Mouse (Mus musculus) liver, embryonic 14.5 days (tissue): ENCODE data around the gene Itpa. TPM values are rescaled to one million over a fixed set of nuclear protein-coding genes. Genes with fewer than 3 reads are reported as not detected.

Source experiments
- ATAC-seq: fragments of 200-750 bp; cut with Nextera tagmentation; 2 replicates; pipeline ENCODE4 v1.8.0; 2017; ENCODE audit warnings: moderate number of reproducible peaks, mild to moderate bottlenecking, moderate library complexity; ENCODE audit not compliant: insufficient read depth
- DNase-seq, 3 experiments: peaks; one replicate each; pipeline ENCODE4 v3.0.0-alpha.2; 2012 to 2013; ENCODE audit warnings: low read depth in 3 of 3, low spot score in 3 of 3
- H3K27ac ChIP-seq: fragments of 300-500 bp; sonication (generic); 2 replicates; pipeline ENCODE4 v1.5.1; 2014; ENCODE audit warnings: moderate library complexity, mild to moderate bottlenecking, control low read depth, inconsistent platforms
- H3K27me3 ChIP-seq: fragments of 300-500 bp; sonication (generic); 2 replicates; pipeline ENCODE4 v1.6.1; 2014; ENCODE audit warnings: mild to moderate bottlenecking, low read length, moderate library complexity; ENCODE audit not compliant: control insufficient read depth, insufficient read depth
- H3K36me3 ChIP-seq: fragments of 300-500 bp; sonication (generic); replicated peaks from 2 replicates; pipeline ENCODE4 v1.6.1; 2014; ENCODE audit warnings: low read depth; ENCODE audit not compliant: control insufficient read depth, insufficient read depth
- H3K4me1 ChIP-seq, 2 experiments: fragments of 200-500 bp in 1 of 2; fragments of 300-500 bp in 1 of 2; sonication (generic) in 1 of 2; replicated peaks; 2 replicates each; pipeline ENCODE4 v1.6.1; 2012 to 2014; ENCODE audit warnings: antibody characterized with exemption in 1 of 2, inconsistent platforms in 1 of 2, low read length in 1 of 2; ENCODE audit not compliant: control insufficient read depth in 2 of 2, insufficient read depth in 2 of 2
- H3K4me2 ChIP-seq: fragments of 300-500 bp; sonication (generic); 2 replicates; pipeline ENCODE4 v1.6.1; 2014; ENCODE audit warnings: low read depth, mild to moderate bottlenecking, control low read depth, moderate library complexity
- H3K4me3 ChIP-seq, 2 experiments: fragments of 200-500 bp in 1 of 2; fragments of 300-500 bp in 1 of 2; sonication (generic) in 1 of 2; 2 replicates each; pipeline ENCODE4 v1.5.1; 2012 to 2014; ENCODE audit warnings: low read depth in 2 of 2, low read length in 2 of 2, mild to moderate bottlenecking in 2 of 2, control low read depth in 1 of 2, inconsistent platforms in 1 of 2, moderate library complexity in 1 of 2; ENCODE audit not compliant: insufficient read depth in 1 of 2
- H3K9ac ChIP-seq: fragments of 300-500 bp; sonication (generic); replicated peaks from 2 replicates; pipeline ENCODE4 v1.6.1; 2014; ENCODE audit warnings: mild to moderate bottlenecking, control low read depth, moderate library complexity
- H3K9me3 ChIP-seq: fragments of 300-500 bp; sonication (generic); 2 replicates; pipeline ENCODE4 v1.6.1; 2016; ENCODE audit warnings: low read length, mixed read lengths; ENCODE audit not compliant: control insufficient read depth
- CTCF ChIP-seq: IDR thresholded peaks from 2 replicates; pipeline ENCODE4 v1.5.1; 2016; ENCODE audit warnings: antibody characterized with exemption, low read depth, control low read depth
- EP300 ChIP-seq: IDR thresholded peaks from 2 replicates; pipeline ENCODE4 v1.6.1; 2016; ENCODE audit warnings: antibody characterized with exemption, low read depth
- WGBS: fragments of 180-500 bp; shearing (Covaris S2); extraction: QIAGEN DNeasy Blood & Tissue Kit; methylation state at CpG from one replicate; pipeline ENCODE4 v1.1.7; 2014; ENCODE audit not compliant: insufficient replicate concordance; 5-methylcytosine and 5-hydroxymethylcytosine counted together
- polyA plus RNA-seq, 2 experiments: library from polyadenylated mRNA; depleted of rRNA in 1 of 2; stranded (reverse) in 1 of 2; unstranded in 1 of 2; fragments of >200 nt; fragmentation: Nextera tagmentation in 1 of 2; extraction: Ambion mirVana in 1 of 2; gene quantifications; 2 replicates each; pipeline versions ENCODE4 v1.2.1 to v1.2.3; 2012 to 2014

Gene Itpa
- polyA plus RNA-seq, 2 experiments = 35.0 to 51.4 TPM

- no peak overlapping the region for H3K27ac ChIP-seq
- no peaks in the 10 kb centered on the region for H3K36me3 ChIP-seq
- peaks cover 5 to 8% of the 10 kb centered on the region in 2 experiments for H3K4me1 ChIP-seq
- H3K9ac ChIP-seq = no peak overlapping the region
- H3K4me2 ChIP-seq = no peak overlapping the region
- 59% methylated on average over 1 of the region's 1 CpGs for WGBS
- DNase-seq (no peak), ATAC-seq (no peak)
- H3K27me3 ChIP-seq = peaks cover 47% of the 10 kb centered on the region
- H3K9me3 ChIP-seq = no peaks in the 10 kb centered on the region
- H3K4me3 ChIP-seq = no peak overlapping the region
- no peak for TF ChIP-seq EP300
- TF ChIP-seq CTCF = no peak
Measured at GRCm38 (mm10) chr2:130632416-130632815, 35.0 kb upstream of the Itpa start.

GRCm38 (mm10) chr2:130632887-130633675, 34.3 kb upstream of the Itpa start:
- no peak overlapping the region for H3K27ac ChIP-seq
- no peak overlapping the region for H3K4me2 ChIP-seq
- peaks cover 54% of the 10 kb centered on the region for H3K27me3 ChIP-seq
- peaks cover 5 to 8% of the 10 kb centered on the region in 2 experiments for H3K4me1 ChIP-seq
- 46% methylated on average over 5 of the region's 5 CpGs for WGBS
- H3K9me3 ChIP-seq = no peaks in the 10 kb centered on the region
- ATAC-seq (no peak), DNase-seq (no peak)
- H3K4me3 ChIP-seq = no peak overlapping the region
- H3K36me3 ChIP-seq = no peaks in the 10 kb centered on the region
- TF ChIP-seq CTCF (no peak), EP300 (no peak)
- no peak overlapping the region for H3K9ac ChIP-seq

GRCm38 (mm10) chr2:130634006-130634738, 33.2 kb upstream of the Itpa start:
- ATAC-seq (no peak), DNase-seq (no peak)
- TF ChIP-seq CTCF = no peak
- no peak for TF ChIP-seq EP300
- H3K4me3 ChIP-seq = no peak overlapping the region
- H3K9me3 ChIP-seq = no peaks in the 10 kb centered on the region
- H3K9ac ChIP-seq = no peak overlapping the region
- peak overlapping the region; percentile 50; the same call in 1 of the 2 replicates for H3K4me2 ChIP-seq
- H3K27me3 ChIP-seq = peaks cover 56% of the 10 kb centered on the region
- H3K27ac ChIP-seq = no peak overlapping the region
- peaks cover 0 to 2% of the 10 kb centered on the region in 2 experiments; a peak in 2 of 4 replicates for H3K4me1 ChIP-seq
- H3K36me3 ChIP-seq = no peaks in the 10 kb centered on the region
- 38% methylated on average over 14 of the region's 14 CpGs for WGBS

- Histone ChIP-seq H3K9ac (no peak overlapping the region), H3K4me2 (peak overlapping the region; percentile 50), H3K4me3 (peak overlapping the region in 1 of 2 experiments; percentile 25; a peak in 2 of 4 replicates), H3K4me1 (peaks cover 0 to 2% of the 10 kb centered on the region in 2 experiments; a peak in 2 of 4 replicates), H3K9me3 (no peaks in the 10 kb centered on the region), H3K27me3 (peaks cover 56% of the 10 kb centered on the region), H3K27ac (no peak overlapping the region), H3K36me3 (no peaks in the 10 kb centered on the region)
- ATAC-seq (no peak), DNase-seq (no peak)
- 3% methylated on average over 38 of the region's 38 CpGs for WGBS
- peak; percentile 49 for TF ChIP-seq CTCF
- no peak for TF ChIP-seq EP300
Measured at GRCm38 (mm10) chr2:130634739-130635411, 32.5 kb upstream of the Itpa start.

- DNase-seq = no peak
- Histone ChIP-seq H3K4me2 (peak overlapping the region; percentile 50), H3K36me3 (no peaks in the 10 kb centered on the region), H3K27ac (no peak overlapping the region), H3K4me1 (no peaks in the 10 kb centered on the region; a peak in 2 of 4 replicates), H3K4me3 (no peak overlapping the region; a peak in 1 of 4 replicates), H3K9ac (no peak overlapping the region), H3K9me3 (no peaks in the 10 kb centered on the region), H3K27me3 (peaks cover 56% of the 10 kb centered on the region)
- TF ChIP-seq EP300 (peak; percentile 40), CTCF (no peak)
- ATAC-seq = peak; percentile 60
- WGBS = 11% methylated on average over 21 of the region's 21 CpGs
Measured at GRCm38 (mm10) chr2:130635847-130636246, 31.6 kb upstream of the Itpa start.
